Mouse (Mus musculus): ENCODE measurements around the gene A930002H24Rik.
"Not testable (repeated sequence)": the region's sequence is repeated elsewhere in the genome, so short reads cannot be mapped to it uniquely, and the experiment has no call there.

Gene A930002H24Rik

GRCm38 (mm10) chr17:63863647-63864149, at the start of gene A930002H24Rik:
A930002H24Rik (minus strand) TSS chr17:63863791.
- in situ Hi-C loops (cut with MboI; ENCODE audit: unreplicated experiment in 2 of 2) = no loop called here

DNA sequence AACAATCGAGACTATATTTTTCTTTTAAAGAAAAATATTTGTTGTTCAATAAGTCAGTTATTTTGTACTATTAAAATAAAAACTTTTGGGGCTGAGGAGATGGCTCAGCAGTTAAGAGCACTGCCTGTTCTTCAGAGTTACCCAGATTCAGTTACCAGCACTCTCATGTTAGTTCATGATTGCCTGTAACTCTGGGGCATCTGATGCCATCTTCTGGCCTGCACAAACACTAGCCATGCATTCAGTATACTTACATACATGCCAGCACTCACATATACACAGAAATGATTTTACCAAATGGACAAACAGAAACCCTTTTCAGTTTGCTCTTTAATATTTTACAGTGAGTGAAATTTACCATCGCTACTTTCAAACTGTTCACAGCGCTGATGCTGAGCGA, 45.7 kb upstream of the A930002H24Rik start:
- in situ Hi-C loops (cut with MboI; ENCODE audit: unreplicated experiment in 2 of 2) = no loop called here

GRCm38 (mm10) chr17:63897050-63897449, 33.5 kb upstream of the A930002H24Rik start:
- in situ Hi-C loops (cut with MboI; ENCODE audit: unreplicated experiment in 2 of 2) = no loop called here

DNA sequence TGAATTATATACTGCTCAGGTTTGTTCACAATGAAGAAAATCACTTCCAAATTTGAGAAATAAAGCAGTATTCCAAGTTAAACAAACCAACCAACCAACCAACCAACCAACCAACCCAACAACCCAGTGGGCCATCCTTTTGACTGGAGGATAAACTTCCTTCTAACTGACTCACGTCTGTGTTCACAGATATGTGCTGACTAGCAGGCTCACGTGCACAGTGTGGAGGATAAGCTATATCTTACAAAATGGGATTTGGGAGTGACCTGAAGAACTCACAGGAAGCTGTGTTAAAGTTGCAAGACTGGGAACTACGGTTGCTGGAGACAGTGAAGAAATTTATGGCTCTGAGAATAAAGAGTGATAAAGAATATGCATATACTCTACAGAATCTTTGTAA, 32.2 kb upstream of the A930002H24Rik start:
- in situ Hi-C loops (cut with MboI; ENCODE audit: unreplicated experiment in 2 of 2) = no loop called here

- in situ Hi-C loops (cut with MboI; ENCODE audit: unreplicated experiment in 2 of 2) = no loop called here
Observed at GRCm38 (mm10) chr17:63890611-63891010, 27.0 kb upstream of the A930002H24Rik start.

DNA sequence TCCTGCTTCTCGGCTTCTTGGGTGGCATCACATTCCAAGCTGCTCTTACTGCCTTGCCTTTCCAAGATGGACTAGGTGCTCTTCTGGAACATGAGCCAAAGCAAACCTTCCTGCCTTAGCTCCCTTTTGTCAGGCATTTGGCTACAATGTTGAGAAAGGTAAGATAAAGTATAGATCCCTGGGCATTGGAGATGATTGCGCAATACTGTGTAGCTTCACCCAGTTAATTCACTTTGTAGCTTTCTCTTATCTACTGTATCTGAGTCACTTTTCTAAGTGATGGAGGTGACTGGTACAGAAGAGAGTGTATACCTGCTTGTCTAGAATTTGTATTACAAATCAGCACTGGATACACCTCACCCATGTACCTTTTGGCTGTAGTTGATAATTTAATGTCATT, 23.4 kb upstream of the A930002H24Rik start:
- in situ Hi-C loops (cut with MboI; ENCODE audit: unreplicated experiment in 2 of 2) = no loop called here

- in situ Hi-C loops (cut with MboI; ENCODE audit: unreplicated experiment in 2 of 2) = no loop called here
Observed at GRCm38 (mm10) chr17:63880009-63880408, 16.4 kb upstream of the A930002H24Rik start.

GRCm38 (mm10) chr17:63878889-63879288, 15.3 kb upstream of the A930002H24Rik start:
- in situ Hi-C loops (cut with MboI; ENCODE audit: unreplicated experiment in 2 of 2) = no loop called here

GRCm38 (mm10) chr17:63871773-63872172, 8.2 kb upstream of the A930002H24Rik start:
- in situ Hi-C loops (cut with MboI; ENCODE audit: unreplicated experiment in 2 of 2) = no loop called here

- in situ Hi-C loops (cut with MboI; ENCODE audit: unreplicated experiment in 2 of 2) = no loop called here
Observed at GRCm38 (mm10) chr17:63864171-63864571, 580 bp upstream of the A930002H24Rik start.

GRCm38 (mm10) chr17:63863012-63863630, 470 bp downstream of the A930002H24Rik start, which contains the start of gene Fer:
Fer (plus strand) TSS chr17:63863062.
- in situ Hi-C loops (cut with MboI; ENCODE audit: unreplicated experiment in 2 of 2) = no loop called here

DNA sequence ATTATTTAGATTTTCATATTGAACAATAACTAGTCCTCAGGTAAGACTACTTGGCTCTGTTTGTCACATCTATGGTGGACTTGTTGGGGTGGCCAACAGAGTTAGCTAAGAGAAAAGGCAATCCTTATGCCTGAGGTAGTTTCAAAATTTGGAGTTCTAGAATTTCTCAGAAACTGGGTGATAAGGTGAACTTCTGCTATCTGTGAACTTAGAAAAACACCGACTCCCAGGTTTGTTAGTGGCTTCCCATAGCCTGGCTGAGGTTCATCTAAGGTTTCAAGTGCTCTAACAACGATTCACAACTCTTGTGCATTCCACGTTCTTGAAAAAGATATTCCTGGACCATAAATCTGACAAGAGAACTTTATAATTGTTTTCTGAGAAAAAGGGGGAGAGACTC, 1.2 kb downstream of the A930002H24Rik start:
- in situ Hi-C loops (cut with MboI; ENCODE audit: unreplicated experiment in 2 of 2) = no loop called here

- in situ Hi-C loops (cut with MboI; ENCODE audit: unreplicated experiment in 2 of 2) = no loop called here
Observed at GRCm38 (mm10) chr17:63860988-63861387, 2.6 kb downstream of the A930002H24Rik start.

- in situ Hi-C loops (cut with MboI; ENCODE audit: unreplicated experiment in 2 of 2) = no loop called here
Observed at GRCm38 (mm10) chr17:63857023-63857544, 6.5 kb downstream of the A930002H24Rik start.

DNA sequence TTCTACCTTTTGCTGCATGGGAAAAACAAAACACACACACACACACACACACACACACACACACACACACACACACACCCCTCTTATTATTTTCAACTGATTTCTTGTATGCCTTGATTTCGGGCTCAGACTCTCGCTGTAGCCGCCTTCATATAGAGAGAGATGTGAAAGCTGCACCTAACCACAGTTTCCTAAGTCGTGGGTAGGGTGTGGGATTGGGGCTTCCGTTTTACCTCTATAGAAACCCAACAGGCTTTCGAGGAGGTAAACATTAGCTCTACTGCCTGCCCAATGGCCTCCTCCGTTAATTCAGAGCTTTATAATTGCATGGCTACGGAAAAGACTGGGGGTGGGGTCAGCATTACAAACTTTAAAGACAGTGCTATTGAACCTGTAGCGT, 13.6 kb downstream of the A930002H24Rik start:
- in situ Hi-C loops (cut with MboI; ENCODE audit: unreplicated experiment in 2 of 2) = no loop called here

GRCm38 (mm10) chr17:63849566-63849965, 14.0 kb downstream of the A930002H24Rik start:
- in situ Hi-C loops (cut with MboI; ENCODE audit: unreplicated experiment in 2 of 2) = no loop called here

GRCm38 (mm10) chr17:63849151-63849550, 14.4 kb downstream of the A930002H24Rik start:
- in situ Hi-C loops (cut with MboI; ENCODE audit: unreplicated experiment in 2 of 2) = no loop called here

- in situ Hi-C loops (cut with MboI; ENCODE audit: unreplicated experiment in 2 of 2) = not testable (repeated sequence)
Observed at GRCm38 (mm10) chr17:63845766-63846165, 17.8 kb downstream of the A930002H24Rik start.

DNA sequence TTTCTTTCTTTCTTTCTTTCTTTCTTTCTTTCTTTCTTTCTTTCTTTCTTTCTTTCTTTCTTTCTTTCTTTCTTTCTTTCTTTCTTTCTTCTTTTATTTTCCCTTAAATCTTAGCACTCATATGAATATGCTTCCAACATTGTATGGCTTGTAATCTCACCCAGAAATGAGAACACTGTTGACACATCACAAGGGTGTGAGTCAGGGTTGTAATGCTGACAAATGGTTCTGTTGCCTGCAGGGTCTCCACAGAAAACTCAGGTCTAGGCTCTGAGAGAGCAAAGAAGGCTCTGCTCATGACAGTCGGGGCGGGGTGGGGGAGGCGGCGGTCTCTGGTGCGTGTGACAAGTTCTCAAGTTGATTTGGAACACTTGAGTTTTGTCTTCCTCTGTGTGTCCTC, 18.7 kb downstream of the A930002H24Rik start:
- in situ Hi-C loops (cut with MboI; ENCODE audit: unreplicated experiment in 2 of 2) = no loop called here

DNA sequence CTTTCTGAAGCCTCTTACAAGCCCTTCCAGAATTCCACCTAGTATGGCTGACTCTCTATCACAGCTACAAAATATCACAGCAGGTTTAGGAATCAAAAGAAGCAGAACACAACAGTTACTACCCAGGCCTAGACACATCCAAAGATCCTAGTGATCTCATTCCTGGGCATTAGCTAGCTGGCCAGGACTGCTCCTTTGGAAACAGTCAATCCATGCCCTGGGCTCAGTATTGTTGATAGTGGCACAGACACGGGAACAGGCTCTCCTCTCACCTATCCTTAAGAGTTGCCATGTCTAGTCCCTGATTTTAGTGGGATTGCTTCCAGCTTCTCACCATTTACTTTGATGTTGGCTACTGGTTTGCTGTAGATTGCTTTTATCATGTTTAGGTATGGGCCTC, 21.4 kb downstream of the A930002H24Rik start:
- in situ Hi-C loops (cut with MboI; ENCODE audit: unreplicated experiment in 2 of 2) = no loop called here

GRCm38 (mm10) chr17:63839636-63840269, 23.8 kb downstream of the A930002H24Rik start:
- in situ Hi-C loops (cut with MboI; ENCODE audit: unreplicated experiment in 2 of 2) = no loop called here

- in situ Hi-C loops (cut with MboI; ENCODE audit: unreplicated experiment in 2 of 2) = no loop called here
Observed at GRCm38 (mm10) chr17:63838144-63838543, 25.4 kb downstream of the A930002H24Rik start.
